Mouse (Mus musculus) T-helper 17 cell (primary cell): Measurements from ENCODE around the gene Dpysl5.
"Not testable (repeated sequence)": the region's sequence is repeated elsewhere in the genome, so short reads cannot be mapped to it uniquely, and the experiment has no call there.

Source experiments
- in situ Hi-C, 2 experiments: fragments of 300-600 bp; cut with MboI, MseI; formaldehyde crosslinking; loops; 1 replicate in 1 of 2; 2 replicates in 1 of 2; pipeline ENCODE4 v1.15.1; 2025; ENCODE audit warnings: high pct_unique_total_duplicates in 2 of 2

Dpysl5 gene

GRCm38 (mm10) chr5:30701373-30701772 is 10.0 kb upstream of the Dpysl5 start:
- in situ Hi-C loops, result not testable (repeated sequence)

DNA sequence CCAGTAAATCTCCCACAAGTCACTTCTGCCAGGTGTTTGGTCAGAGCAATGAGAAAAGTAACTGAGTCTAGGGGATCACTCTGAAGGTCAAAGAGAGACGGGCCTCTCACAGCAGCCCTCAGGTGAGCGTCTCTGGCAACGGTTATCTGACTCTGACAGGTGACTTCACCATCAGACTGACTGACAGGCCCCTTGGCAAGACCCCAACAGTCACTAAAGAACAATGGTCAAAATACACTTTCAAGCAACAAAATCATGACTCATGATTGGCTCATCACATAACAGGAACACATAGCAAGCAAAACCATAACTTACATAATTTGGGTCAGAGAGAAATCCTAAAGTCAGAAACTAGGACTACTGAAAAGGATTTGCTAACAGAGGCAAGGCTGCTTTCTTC is 9.5 kb upstream of the Dpysl5 start:
- in situ Hi-C loops, result no loop called here

DNA sequence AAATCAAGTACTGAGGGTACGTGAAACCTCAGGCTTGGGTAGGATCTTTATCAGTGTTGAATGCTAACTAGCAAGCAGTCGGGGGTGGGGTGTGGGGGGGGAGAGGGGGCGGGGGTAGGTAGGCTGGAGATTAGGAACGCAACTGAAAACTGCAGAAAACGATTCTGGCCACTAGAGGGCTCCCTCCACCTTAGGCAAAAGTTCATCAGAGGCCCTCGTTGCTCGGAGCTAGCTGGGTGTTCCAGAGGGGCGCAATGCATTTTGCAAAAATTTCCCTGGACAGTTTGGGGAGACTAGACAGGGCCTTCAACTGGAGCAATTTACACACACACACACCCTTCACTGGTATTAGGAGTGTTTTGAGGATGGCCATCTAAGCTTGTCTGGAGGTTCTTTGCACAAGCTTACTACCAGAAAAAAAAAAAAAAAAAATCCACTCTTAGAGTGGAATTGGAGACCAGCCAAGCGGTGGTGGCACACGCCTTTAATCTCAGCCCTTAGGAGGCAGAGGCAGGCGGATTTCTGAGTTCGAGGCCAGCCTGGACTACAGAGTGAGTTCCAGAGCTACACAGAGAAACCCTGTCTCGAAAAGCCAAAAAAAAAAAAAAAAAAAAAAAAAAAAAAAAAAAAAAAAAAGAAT is 1.5 kb upstream of the Dpysl5 start:
- in situ Hi-C loops, result loop anchor here (5.0 to 10.0 kb wide), 4 partner anchors 65 to 297 kb away; no protein-coding TSS in a partner anchor

DNA sequence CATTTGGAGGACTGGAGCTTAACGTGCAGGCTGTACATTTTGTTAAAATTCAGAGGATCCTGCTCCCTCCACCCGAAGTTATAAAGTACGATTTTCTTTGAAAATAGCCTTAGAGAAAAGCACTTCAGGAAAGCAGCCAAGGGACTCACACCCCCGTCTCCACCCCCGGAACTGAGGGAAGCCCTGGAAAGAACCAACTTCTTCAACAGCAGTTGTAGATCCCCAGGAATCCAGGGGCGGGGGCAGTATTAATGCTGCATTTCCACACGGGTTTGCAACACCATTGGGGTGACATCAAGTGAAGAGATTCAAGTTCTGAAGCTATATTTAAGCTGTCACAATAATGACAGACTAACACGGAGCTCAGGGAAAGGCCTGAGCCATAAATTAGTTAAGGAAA is 878 bp upstream of the Dpysl5 start:
- in situ Hi-C loops, result loop anchor here (5.0 to 10.0 kb wide), 4 partner anchors 64 to 297 kb away; no protein-coding TSS in a partner anchor

GRCm38 (mm10) chr5:30712002-30712390 is 632 bp downstream of the Dpysl5 start:
- in situ Hi-C loops, result loop anchor here (5.0 to 10.0 kb wide), 4 partner anchors 63 to 295 kb away; no protein-coding TSS in a partner anchor

DNA sequence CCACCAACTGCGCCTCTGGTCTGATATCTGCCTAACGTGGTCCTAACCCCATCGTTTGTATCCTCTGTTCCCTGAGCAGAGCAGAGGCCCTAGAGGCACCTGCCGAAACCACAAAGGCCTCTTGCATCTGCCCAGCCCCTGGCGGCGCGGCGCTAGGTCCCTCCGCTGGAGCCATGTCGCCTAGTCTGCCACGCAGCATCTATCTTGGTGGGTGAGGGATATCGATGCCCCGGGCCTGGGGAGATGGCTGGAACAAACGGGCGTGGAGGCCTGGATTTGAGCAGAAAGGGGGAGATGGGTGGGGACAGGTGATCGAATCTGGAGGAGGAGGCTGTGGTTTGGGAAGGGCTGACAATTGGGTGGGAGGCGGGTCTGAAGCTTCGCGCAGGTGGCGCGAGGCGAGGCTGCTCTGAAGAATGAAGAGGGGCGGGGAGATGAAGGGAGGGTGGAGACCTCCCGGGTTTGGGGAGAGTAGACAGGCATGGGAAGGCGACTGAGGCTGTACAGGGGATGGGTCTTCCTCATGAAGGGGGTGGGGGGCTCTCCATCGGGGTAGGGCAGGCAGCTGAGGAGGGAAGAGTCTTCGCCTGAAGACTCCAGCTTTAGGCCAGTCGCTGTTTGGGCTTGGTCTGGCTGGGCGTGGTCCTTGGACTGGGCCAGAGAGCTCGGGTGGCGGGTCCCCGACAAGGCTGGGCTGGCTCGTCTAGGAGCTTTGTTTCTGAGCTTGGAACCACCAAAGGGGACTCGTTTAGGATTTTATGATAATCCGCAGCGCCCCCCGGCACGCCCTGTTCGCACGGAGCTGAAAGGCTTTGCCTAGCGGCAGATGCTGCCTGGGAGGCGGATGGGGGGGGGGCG is 1.3 kb downstream of the Dpysl5 start:
- in situ Hi-C loops, result loop anchor here (5.0 to 10.0 kb wide), 4 partner anchors 62 to 295 kb away; no protein-coding TSS in a partner anchor

- in situ Hi-C loops, result loop anchor here (5.0 to 10.0 kb wide), 4 partner anchors 62 to 294 kb away; no protein-coding TSS in a partner anchor
Measured at GRCm38 (mm10) chr5:30713299-30713675, 1.9 kb downstream of the Dpysl5 start.

GRCm38 (mm10) chr5:30713691-30714090 is 2.3 kb downstream of the Dpysl5 start:
- in situ Hi-C loops, result loop anchor here (5.0 to 10.0 kb wide), 4 partner anchors 61 to 294 kb away; no protein-coding TSS in a partner anchor

GRCm38 (mm10) chr5:30716311-30716710 is 4.9 kb downstream of the Dpysl5 start:
- in situ Hi-C loops, result loop anchor here in 1 of 2 experiments (10.0 kb wide), 1 partner anchor 58 kb away; no protein-coding TSS in a partner anchor

DNA sequence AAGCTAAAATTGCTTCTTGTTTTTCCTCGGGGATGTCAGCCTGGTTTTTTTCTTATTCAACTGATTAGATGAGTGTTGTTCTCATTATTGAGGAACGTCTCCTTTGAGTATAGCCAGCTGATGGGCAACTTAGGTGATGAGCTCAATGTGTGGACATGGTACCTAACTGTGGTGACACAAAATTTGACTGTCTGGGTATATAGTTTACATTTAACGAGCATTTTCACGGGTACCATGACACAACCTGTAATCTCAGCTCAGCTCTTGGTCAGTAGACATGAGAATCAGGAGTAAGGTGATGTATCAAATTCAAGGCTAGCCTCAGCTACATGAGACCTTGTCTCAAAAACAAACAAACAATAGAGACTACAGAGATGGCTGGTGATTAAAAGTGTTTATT is 6.1 kb downstream of the Dpysl5 start:
- in situ Hi-C loops, result loop anchor here in 1 of 2 experiments (10.0 kb wide), 1 partner anchor 57 kb away; no protein-coding TSS in a partner anchor

GRCm38 (mm10) chr5:30717991-30718703 is 6.8 kb downstream of the Dpysl5 start:
- in situ Hi-C loops, result loop anchor here in 1 of 2 experiments (10.0 kb wide), 1 partner anchor 57 kb away; no protein-coding TSS in a partner anchor

DNA sequence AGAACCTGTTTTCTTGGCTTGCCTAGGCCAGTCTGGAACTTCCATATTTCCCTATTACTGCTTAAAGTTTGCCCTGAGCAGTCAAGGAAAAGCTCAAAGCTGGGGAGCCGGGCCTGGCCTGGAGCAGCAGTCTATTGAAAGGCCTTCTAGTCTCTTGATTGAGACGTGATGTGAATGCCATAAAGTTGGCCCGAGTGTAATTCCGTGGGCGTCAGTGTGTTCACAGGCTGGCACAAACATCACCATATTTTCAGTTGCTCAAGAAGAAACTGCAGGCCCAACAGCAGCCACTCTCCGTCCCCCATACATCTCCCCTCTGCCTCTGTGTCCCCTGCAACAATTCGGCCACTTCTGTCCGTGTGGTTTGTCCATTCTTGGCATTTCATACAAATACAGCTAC is 10.6 kb downstream of the Dpysl5 start:
- in situ Hi-C loops, result no loop called here

- in situ Hi-C loops, result no loop called here
Measured at GRCm38 (mm10) chr5:30726151-30726693, 14.9 kb downstream of the Dpysl5 start.

- in situ Hi-C loops, result no loop called here
Measured at GRCm38 (mm10) chr5:30732511-30732910, 21.1 kb downstream of the Dpysl5 start.

GRCm38 (mm10) chr5:30734666-30735065 is 23.3 kb downstream of the Dpysl5 start:
- in situ Hi-C loops, result no loop called here

GRCm38 (mm10) chr5:30738127-30738828 is 26.9 kb downstream of the Dpysl5 start:
- in situ Hi-C loops, result no loop called here

DNA sequence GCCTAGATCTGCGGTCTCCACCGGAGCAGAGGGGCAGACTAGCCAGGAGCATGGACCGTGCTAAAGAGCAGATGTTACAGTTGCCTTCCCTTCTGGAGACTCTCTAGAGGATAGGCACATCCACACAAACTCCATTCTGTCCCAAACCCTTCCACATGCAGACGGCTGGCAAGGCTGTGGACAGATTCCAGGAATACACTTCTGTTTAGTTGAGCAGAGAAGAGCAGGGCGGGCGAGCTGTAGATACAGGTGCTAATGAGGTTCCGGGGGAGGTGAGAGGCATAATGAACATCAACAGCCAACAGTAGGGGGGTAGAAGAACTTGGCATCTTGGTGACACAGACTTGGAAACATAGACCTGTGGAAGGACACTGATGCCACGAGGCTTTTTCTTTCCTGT is 28.2 kb downstream of the Dpysl5 start:
- in situ Hi-C loops, result no loop called here

DNA sequence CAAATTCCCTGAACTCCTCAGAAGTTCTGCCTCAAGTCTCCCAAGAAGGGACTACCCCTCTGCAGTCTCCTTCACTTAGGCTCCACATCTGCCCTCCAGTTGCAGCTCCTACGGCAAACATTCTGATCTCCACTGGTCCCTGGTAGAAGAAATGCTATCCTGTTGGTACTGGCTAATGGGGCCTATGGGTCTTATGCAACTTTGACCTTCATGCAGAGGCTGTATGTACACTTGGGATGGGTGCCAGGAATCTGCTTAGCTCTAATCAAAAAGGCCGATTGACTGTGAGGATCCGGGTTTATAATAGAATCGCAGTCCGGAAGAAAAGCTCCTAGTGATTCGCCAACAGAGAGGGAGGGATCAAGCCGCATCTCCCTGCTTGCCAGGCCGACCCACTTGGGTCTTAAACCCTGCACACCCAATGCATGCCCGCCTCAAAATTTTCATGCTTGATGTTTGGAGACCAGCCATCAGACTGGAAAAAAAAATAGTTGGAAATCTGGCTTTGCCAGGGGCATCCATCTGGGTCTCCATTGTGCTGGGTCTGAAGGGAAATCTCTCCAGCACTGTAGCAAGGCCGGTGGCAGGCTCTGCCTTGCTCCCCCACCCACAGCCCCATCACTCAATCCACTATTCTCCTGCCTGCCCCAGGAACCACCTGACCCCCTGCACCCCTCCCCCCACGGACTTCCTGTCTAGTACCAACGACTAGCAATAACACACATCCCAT is 38.4 kb downstream of the Dpysl5 start:
- in situ Hi-C loops, result no loop called here

DNA sequence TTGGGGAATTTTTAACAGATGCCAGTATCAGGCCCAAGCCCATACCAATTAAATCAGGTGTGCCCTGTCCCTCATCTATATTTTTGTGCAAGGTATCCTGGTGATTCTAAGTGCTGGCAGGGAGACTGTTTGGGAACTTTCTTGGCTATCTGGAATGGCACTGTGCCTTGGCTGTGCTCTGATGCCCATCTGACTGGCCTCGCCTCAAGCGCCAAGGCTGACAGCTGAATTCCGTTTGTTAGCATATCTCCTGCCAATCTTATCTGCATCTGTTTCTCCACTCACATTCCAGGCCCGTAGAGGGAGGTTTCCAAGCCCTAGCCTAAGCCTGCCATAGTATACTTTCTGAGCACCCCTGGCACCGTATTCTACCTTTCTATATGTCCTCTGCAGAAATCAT is 39.7 kb downstream of the Dpysl5 start:
- in situ Hi-C loops, result no loop called here

DNA sequence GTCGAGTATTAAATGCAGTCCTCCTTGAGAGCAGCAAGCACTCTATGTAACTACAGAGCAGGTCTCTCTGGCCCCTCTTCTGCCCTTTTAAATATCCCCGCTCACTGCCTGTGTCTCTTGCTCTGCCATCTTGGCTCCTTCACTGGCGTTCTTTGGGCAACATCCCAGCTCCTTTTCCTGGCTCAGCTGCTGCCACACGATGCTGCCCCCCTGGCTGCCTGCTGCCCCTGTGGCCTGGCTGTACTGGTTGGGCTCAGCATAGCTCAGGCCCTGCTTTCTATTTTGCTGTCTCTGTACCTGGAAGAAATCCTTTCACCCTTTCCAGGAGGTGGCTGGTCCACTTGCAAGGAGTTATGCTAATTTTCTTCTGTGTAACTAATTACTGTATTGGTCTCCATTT is 41.8 kb downstream of the Dpysl5 start:
- in situ Hi-C loops, result no loop called here
